Mouse (Mus musculus) G1E (cell line): ENCODE data around the gene Dact3. TPM values are rescaled to one million over a fixed set of nuclear protein-coding genes. Genes with fewer than 3 reads are reported as not detected.
A peak's percentile ranks its signal among the peaks of the same experiment; 100 is the strongest.

Experiments used
- ATAC-seq: 2 replicates; pipeline ENCODE4 v1.8.0; 2016; ENCODE audit warnings: mild to moderate bottlenecking; ENCODE audit not compliant: insufficient number of reproducible peaks, poor library complexity, low FRiP score, severe bottlenecking; ENCODE audit errors: extremely low read depth
- DNase-seq: peaks from one replicate; pipeline ENCODE4 v3.0.0; 2012; ENCODE audit warnings: low spot score
- H3K27me3 ChIP-seq: 2 replicates; pipeline ENCODE4 v1.6.1; 2012; ENCODE audit warnings: mild to moderate bottlenecking, low read length, inconsistent platforms; ENCODE audit not compliant: insufficient read depth
- H3K36me3 ChIP-seq: replicated peaks from 2 replicates; pipeline ENCODE3; 2012; ENCODE audit warnings: mild to moderate bottlenecking, inconsistent platforms
- H3K4me1 ChIP-seq: 2 replicates; pipeline ENCODE4 v1.6.1; 2012; ENCODE audit warnings: low read depth, low read length, inconsistent platforms, mixed read lengths; ENCODE audit not compliant: insufficient read depth
- H3K4me3 ChIP-seq: 2 replicates; pipeline ENCODE4 v1.5.1; 2012; ENCODE audit warnings: low read depth, mild to moderate bottlenecking, inconsistent platforms, low read length, moderate library complexity, mixed read lengths
- H3K9me3 ChIP-seq: replicated peaks from 2 replicates; pipeline ENCODE4 v1.6.1; 2012; ENCODE audit warnings: inconsistent platforms
- CTCF ChIP-seq: IDR thresholded peaks from 2 replicates; pipeline ENCODE4 v1.5.1; 2012; ENCODE audit warnings: low read depth, low read length, inconsistent platforms, mixed read lengths
- GATA1 ChIP-seq: IDR thresholded peaks from 2 replicates; pipeline ENCODE4 v1.6.1; 2012; ENCODE audit warnings: borderline replicate concordance, low read length, inconsistent platforms, mixed read lengths
- GATA2 ChIP-seq: IDR thresholded peaks from 2 replicates; pipeline ENCODE4 v1.6.1; 2012; ENCODE audit warnings: low read depth, low read length, inconsistent platforms, borderline replicate concordance
- POLR2AphosphoS5 ChIP-seq: IDR thresholded peaks from 2 replicates; pipeline ENCODE4 v1.6.1; 2012; ENCODE audit warnings: low read depth, low read length, inconsistent platforms; ENCODE audit not compliant: insufficient replicate concordance
- TAL1 ChIP-seq: conservative IDR thresholded peaks from 2 replicates; pipeline ENCODE4 v1.6.1; 2012; ENCODE audit warnings: low read depth, low read length, inconsistent platforms, mixed read lengths
- polyA plus RNA-seq: library from polyadenylated mRNA; stranded (reverse); fragments of >175 nt; gene quantifications from 2 replicates; pipeline ENCODE4 v1.2.3, GENCODE M21; 2012
- total RNA-seq, 2 experiments: library from RNA; stranded (forward) in 1 of 2; stranded (reverse) in 1 of 2; fragments of 200-1000 nt in 1 of 2; fragments of >200 nt in 1 of 2; fragmentation: Nextera tagmentation in 1 of 2; gene quantifications; 2 replicates each; pipeline ENCODE4 v1.2.3; 2014 to 2017

The Dact3 gene
- total and polyA plus RNA-seq, 3 experiments: 0.05 to 0.30 (median 0.28) TPM

DNA sequence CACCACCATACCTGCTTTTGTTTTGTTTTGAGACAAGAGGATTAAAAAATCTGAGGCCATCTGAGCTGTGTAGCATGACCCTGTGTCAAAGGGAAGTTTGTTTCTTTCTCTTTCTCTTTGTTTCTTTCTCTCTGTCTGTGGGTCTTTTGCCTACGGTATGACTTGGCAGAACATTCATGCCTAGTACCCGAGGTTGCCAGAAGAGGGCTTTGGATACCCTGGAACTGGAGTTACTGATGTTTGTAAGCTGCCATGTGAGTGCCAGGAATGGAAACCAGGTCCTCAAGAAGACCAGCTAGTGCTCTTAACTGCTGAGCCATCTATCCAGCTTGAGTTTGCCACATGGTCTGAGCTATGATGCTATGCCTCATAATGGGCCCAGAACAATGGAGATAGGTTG, 53.2 kb downstream of the Dact3 start:
- peaks cover 3% of the 10 kb centered on the region; the same call in 1 of the 2 replicates for H3K27me3 ChIP-seq
- no peaks in the 10 kb centered on the region for H3K9me3 ChIP-seq
- TF ChIP-seq GATA1 (no peak), TAL1 (no peak), POLR2AphosphoS5 (no peak)
- peaks cover 9% of the 10 kb centered on the region for H3K4me1 ChIP-seq
- ATAC-seq (no peak), DNase-seq (no peak)
- no peak overlapping the region for H3K4me3 ChIP-seq
- no peaks in the 10 kb centered on the region for H3K36me3 ChIP-seq

DNA sequence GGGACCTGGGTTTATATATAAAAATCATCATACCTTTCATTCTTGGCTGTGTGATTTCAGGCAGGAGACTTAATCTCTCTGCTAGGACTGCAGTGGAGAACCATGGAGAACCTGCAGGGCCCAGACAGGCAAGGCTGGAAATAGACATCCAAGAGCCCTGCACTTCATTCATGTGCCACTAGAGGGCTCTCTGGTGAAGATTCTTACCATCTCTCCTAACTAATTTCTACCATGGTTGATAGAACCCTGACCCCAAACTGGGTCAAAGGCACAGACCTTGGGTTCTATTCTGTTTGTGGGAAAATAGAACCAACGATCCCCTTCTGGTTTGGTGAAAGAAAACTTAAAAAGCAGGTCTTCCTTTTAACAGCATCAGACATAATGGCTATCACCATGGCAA, 55.7 kb downstream of the Dact3 start:
- Histone ChIP-seq H3K27me3 (peaks cover 6% of the 10 kb centered on the region; the same call in 1 of the 2 replicates), H3K4me3 (no peak overlapping the region), H3K36me3 (no peaks in the 10 kb centered on the region), H3K9me3 (no peaks in the 10 kb centered on the region), H3K4me1 (peaks cover 5% of the 10 kb centered on the region; the same call in 1 of the 2 replicates)
- ATAC-seq (no peak), DNase-seq (no peak)
- no peak for TF ChIP-seq TAL1
- peak; percentile 36; the same call in 1 of the 2 replicates for TF ChIP-seq CTCF

DNA sequence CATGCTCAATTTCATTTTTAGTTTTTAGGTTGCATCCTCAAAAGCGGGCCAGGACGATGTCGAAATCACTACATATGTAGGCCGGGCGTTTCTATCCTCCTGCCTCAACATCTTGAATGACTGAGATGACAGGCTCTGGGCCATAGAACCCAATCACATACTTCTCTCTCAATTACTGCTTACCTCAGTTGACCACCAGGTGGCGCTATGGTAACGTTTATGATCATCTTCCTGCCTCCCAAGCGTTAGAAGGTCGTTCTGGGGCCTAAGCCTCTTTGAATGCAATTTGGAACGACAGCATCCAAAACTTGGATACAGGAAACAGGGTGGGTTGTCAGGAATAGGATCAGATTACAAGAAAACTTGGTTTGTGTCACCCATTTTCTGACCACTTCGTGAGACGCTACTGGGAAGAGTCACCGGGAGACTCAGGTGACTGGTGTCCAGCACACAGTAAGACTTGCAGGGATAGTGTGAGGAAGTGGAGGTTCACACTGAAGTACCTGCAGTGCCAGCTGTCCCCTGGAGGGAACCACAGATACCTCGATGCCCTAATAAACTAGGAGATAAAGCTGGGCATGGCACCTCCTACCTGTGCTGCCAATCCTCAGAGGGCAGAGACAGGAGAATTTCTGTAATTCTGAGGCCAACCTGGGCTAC, 57.0 kb downstream of the Dact3 start:
- DNase-seq: no peak
- no peaks in the 10 kb centered on the region for H3K9me3 ChIP-seq
- H3K27me3 ChIP-seq: peaks cover 7% of the 10 kb centered on the region; the same call in 1 of the 2 replicates
- TF ChIP-seq POLR2AphosphoS5 (no peak), CTCF (peak; percentile 65), TAL1 (no peak), GATA1 (no peak)
- no peaks in the 10 kb centered on the region for H3K36me3 ChIP-seq
- H3K4me3 ChIP-seq: no peak overlapping the region
- no peak for ATAC-seq
- peaks cover 5% of the 10 kb centered on the region; the same call in 1 of the 2 replicates for H3K4me1 ChIP-seq

DNA sequence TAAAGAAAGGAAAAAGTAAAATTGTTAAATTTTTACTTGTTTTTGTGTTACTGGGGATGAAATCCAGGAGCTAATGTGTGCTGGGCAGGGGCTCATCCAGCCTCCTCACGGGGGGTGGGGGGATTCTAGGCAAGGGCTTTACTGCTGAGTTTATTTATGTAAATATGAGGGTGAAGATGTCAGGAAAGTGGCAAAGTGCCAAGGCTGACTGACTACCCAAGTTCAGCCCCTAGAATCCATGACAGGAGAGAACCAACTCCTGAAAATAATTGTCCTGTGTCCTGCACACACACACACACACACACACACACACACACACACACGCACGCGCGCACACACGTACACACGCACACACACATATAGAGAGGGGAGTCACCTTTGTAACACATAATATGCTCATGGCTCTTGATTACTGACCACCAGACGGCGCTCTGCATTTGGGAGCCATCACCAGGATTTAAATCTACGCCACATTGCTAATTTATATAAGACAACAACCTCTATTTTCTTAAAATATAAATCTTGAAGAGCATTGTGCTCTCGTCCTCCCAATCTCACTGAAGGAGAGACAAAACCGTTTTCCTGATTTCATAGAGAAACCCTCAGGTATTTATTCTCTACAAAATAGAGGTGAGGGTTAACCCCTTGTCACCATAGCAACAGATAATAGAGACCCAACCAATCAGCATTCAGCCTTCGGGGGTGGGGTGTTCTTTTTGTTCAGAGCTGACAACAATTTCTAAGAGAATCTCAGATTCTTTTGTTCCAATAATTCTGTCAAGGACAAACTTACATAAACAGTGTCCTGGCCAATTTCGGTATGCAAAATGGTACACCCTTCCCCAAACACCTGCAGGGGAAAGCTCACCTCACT, 57.8 kb downstream of the Dact3 start:
- H3K9me3 ChIP-seq: no peaks in the 10 kb centered on the region
- no peak for ATAC-seq

More for the DNA sequence above, 57.8 kb downstream of the Dact3 start:
- Histone ChIP-seq H3K4me3 (no peak overlapping the region), H3K4me1 (peaks cover 5% of the 10 kb centered on the region; the same call in 1 of the 2 replicates), H3K27me3 (peaks cover 7% of the 10 kb centered on the region; the same call in 1 of the 2 replicates), H3K36me3 (no peaks in the 10 kb centered on the region)
- TF ChIP-seq GATA2: no peak
- no peak for TF ChIP-seq CTCF
- TF ChIP-seq POLR2AphosphoS5: no peak
- DNase-seq: no peak

Other genes with a start within 250 kb of the Dact3 start
- not detected in 2 replicates for gene Ceacam15, start 199.6 kb upstream of the Dact3 start, total RNA-seq (2014; fragmentation: Nextera tagmentation)
- gene Ceacam15, start 199.6 kb upstream of the Dact3 start, total RNA-seq (2017): 0.27 TPM in 1 of 2 replicates, not detected in the other
- gene Ceacam15, start 199.6 kb upstream of the Dact3 start, polyA plus RNA-seq: not detected in 2 replicates
- gene Ceacam9, start 153.4 kb upstream of the Dact3 start, total RNA-seq (2014; fragmentation: Nextera tagmentation): not detected in 2 replicates
- 0.06 and 0.49 TPM in 2 replicates for gene Ceacam9, start 153.4 kb upstream of the Dact3 start, total RNA-seq (2017)
- gene Ceacam9, start 153.4 kb upstream of the Dact3 start, polyA plus RNA-seq: not detected in 2 replicates
- gene Ap2s1, start 136.9 kb upstream of the Dact3 start, total RNA-seq (2014; fragmentation: Nextera tagmentation): 67.8 and 71.1 TPM in 2 replicates
- gene Ap2s1, start 136.9 kb upstream of the Dact3 start, total RNA-seq (2017): 97.6 and 127 TPM in 2 replicates
- 373 and 405 TPM in 2 replicates for gene Ap2s1, start 136.9 kb upstream of the Dact3 start, polyA plus RNA-seq
- gene Slc1a5, start 94.0 kb upstream of the Dact3 start, total RNA-seq (2014; fragmentation: Nextera tagmentation): 18.8 and 61.2 TPM in 2 replicates
- 5.9 and 7.1 TPM in 2 replicates for gene Slc1a5, start 94.0 kb upstream of the Dact3 start, total RNA-seq (2017)
- gene Slc1a5, start 94.0 kb upstream of the Dact3 start, polyA plus RNA-seq: 13.9 and 14.7 TPM in 2 replicates
- gene Strn4, start 59.4 kb upstream of the Dact3 start, total RNA-seq (2014; fragmentation: Nextera tagmentation): 40.3 and 67.7 TPM in 2 replicates
- gene Strn4, start 59.4 kb upstream of the Dact3 start, total RNA-seq (2017): 33.8 and 38.9 TPM in 2 replicates
- gene Strn4, start 59.4 kb upstream of the Dact3 start, polyA plus RNA-seq: 62.4 and 64.4 TPM in 2 replicates
- 12.3 and 18.0 TPM in 2 replicates for gene Fkrp, start 58.6 kb upstream of the Dact3 start, total RNA-seq (2014; fragmentation: Nextera tagmentation)
- 10.5 and 11.3 TPM in 2 replicates for gene Fkrp, start 58.6 kb upstream of the Dact3 start, total RNA-seq (2017)
- 30.6 and 32.9 TPM in 2 replicates for gene Fkrp, start 58.6 kb upstream of the Dact3 start, polyA plus RNA-seq
- 23.6 and 28.7 TPM in 2 replicates for gene Prkd2, start 32.4 kb upstream of the Dact3 start, total RNA-seq (2014; fragmentation: Nextera tagmentation)
- gene Prkd2, start 32.4 kb upstream of the Dact3 start, total RNA-seq (2017): 3.9 and 4.4 TPM in 2 replicates
- gene Prkd2, start 32.4 kb upstream of the Dact3 start, polyA plus RNA-seq: 13.6 and 22.4 TPM in 2 replicates
- gene Gng8, start 16.5 kb downstream of the Dact3 start, total RNA-seq (2014; fragmentation: Nextera tagmentation): not detected in 2 replicates
- gene Gng8, start 16.5 kb downstream of the Dact3 start, total RNA-seq (2017): 0.23 TPM in 1 of 2 replicates, not detected in the other
- not detected in 2 replicates for gene Gng8, start 16.5 kb downstream of the Dact3 start, polyA plus RNA-seq
- gene Ptgir, start 31.2 kb downstream of the Dact3 start, total RNA-seq (2014; fragmentation: Nextera tagmentation): not detected in 2 replicates
- 3.1 and 3.5 TPM in 2 replicates for gene Ptgir, start 31.2 kb downstream of the Dact3 start, total RNA-seq (2017)
- 0.05 and 0.07 TPM in 2 replicates for gene Ptgir, start 31.2 kb downstream of the Dact3 start, polyA plus RNA-seq
- gene Calm3, start 48.8 kb downstream of the Dact3 start, total RNA-seq (2014; fragmentation: Nextera tagmentation): 157 and 166 TPM in 2 replicates
- gene Calm3, start 48.8 kb downstream of the Dact3 start, total RNA-seq (2017): 313 and 344 TPM in 2 replicates
- 792 and 815 TPM in 2 replicates for gene Calm3, start 48.8 kb downstream of the Dact3 start, polyA plus RNA-seq
- gene Pnmal2, start 69.4 kb downstream of the Dact3 start, total RNA-seq (2014; fragmentation: Nextera tagmentation): not detected in 2 replicates
- gene Pnmal2, start 69.4 kb downstream of the Dact3 start, total RNA-seq (2017): 0.06 and 0.22 TPM in 2 replicates
- not detected in 2 replicates for gene Pnmal2, start 69.4 kb downstream of the Dact3 start, polyA plus RNA-seq
- gene Pnmal1, start 84.4 kb downstream of the Dact3 start, total RNA-seq (2014; fragmentation: Nextera tagmentation): not detected in 2 replicates
- 0.05 TPM in 1 of 2 replicates, not detected in the other for gene Pnmal1, start 84.4 kb downstream of the Dact3 start, total RNA-seq (2017)
- gene Pnmal1, start 84.4 kb downstream of the Dact3 start, polyA plus RNA-seq: 0.01 TPM in 1 of 2 replicates, not detected in the other
- not detected in 2 replicates for gene Gm42372, start 107.8 kb downstream of the Dact3 start, total RNA-seq (2014; fragmentation: Nextera tagmentation)
- 0.06 and 0.22 TPM in 2 replicates for gene Gm42372, start 107.8 kb downstream of the Dact3 start, total RNA-seq (2017)
- gene Gm42372, start 107.8 kb downstream of the Dact3 start, polyA plus RNA-seq: not detected in 2 replicates
- 7.1 and 8.2 TPM in 2 replicates for gene Ccdc8, start 117.4 kb downstream of the Dact3 start, total RNA-seq (2014; fragmentation: Nextera tagmentation)
- 3.3 and 4.1 TPM in 2 replicates for gene Ccdc8, start 117.4 kb downstream of the Dact3 start, total RNA-seq (2017)
- gene Ccdc8, start 117.4 kb downstream of the Dact3 start, polyA plus RNA-seq: 17.6 and 18.6 TPM in 2 replicates
- 102 and 112 TPM in 2 replicates for gene Ppp5c, start 152.6 kb downstream of the Dact3 start, total RNA-seq (2014; fragmentation: Nextera tagmentation)
- 44.9 and 50.2 TPM in 2 replicates for gene Ppp5c, start 152.6 kb downstream of the Dact3 start, total RNA-seq (2017)
- 92.9 and 94.1 TPM in 2 replicates for gene Ppp5c, start 152.6 kb downstream of the Dact3 start, polyA plus RNA-seq
- 240 and 246 TPM in 2 replicates for gene Hif3a, start 187.1 kb downstream of the Dact3 start, total RNA-seq (2014; fragmentation: Nextera tagmentation)
- gene Hif3a, start 187.1 kb downstream of the Dact3 start, total RNA-seq (2017): 18.0 and 19.6 TPM in 2 replicates
- 162 and 183 TPM in 2 replicates for gene Hif3a, start 187.1 kb downstream of the Dact3 start, polyA plus RNA-seq
- gene Psg16, start 198.7 kb downstream of the Dact3 start, total RNA-seq (2014; fragmentation: Nextera tagmentation): 0.87 and 1.9 TPM in 2 replicates
- 0.29 and 0.71 TPM in 2 replicates for gene Psg16, start 198.7 kb downstream of the Dact3 start, total RNA-seq (2017)
- 0.02 and 0.08 TPM in 2 replicates for gene Psg16, start 198.7 kb downstream of the Dact3 start, polyA plus RNA-seq